Mouse (Mus musculus): ENCODE data around the gene Pdgfc. TPM values are rescaled to one million over a fixed set of nuclear protein-coding genes. Genes with fewer than 3 reads are reported as not detected.
A peak's percentile ranks its signal among the peaks of the same experiment; 100 is the strongest.

The Pdgfc gene
- polyA plus RNA-seq, 1 experiment from 2014 or later = 36.0 TPM

- Histone ChIP-seq H3K36me3 (no peaks in the 10 kb centered on the region), H3K9ac (no peak overlapping the region), H3K4me3 (no peak overlapping the region), H3K27me3 (no peaks in the 10 kb centered on the region), H3K4me1 (no peaks in the 10 kb centered on the region), H3K4me2 (no peak overlapping the region), H3K9me3 (no peaks in the 10 kb centered on the region), H3K27ac (no peak overlapping the region)
- ATAC-seq (ENCODE audit: insufficient number of reproducible peaks, insufficient read depth, low FRiP score, low TSS enrichment, low read depth) = no peak
- WGBS = 94% methylated on average over 5 of the region's 5 CpGs
Observed at GRCm38 (mm10) chr3:81164091-81164490, 127.9 kb downstream of the Pdgfc start.

GRCm38 (mm10) chr3:81170073-81170809, 134.0 kb downstream of the Pdgfc start:
- no peak overlapping the region for H3K9ac ChIP-seq
- no peaks in the 10 kb centered on the region for H3K27me3 ChIP-seq
- no peak overlapping the region for H3K4me2 ChIP-seq
- H3K27ac ChIP-seq = no peak overlapping the region
- 54% methylated on average over 4 of the region's 4 CpGs for WGBS
- H3K4me1 ChIP-seq = no peaks in the 10 kb centered on the region
- H3K9me3 ChIP-seq = no peaks in the 10 kb centered on the region
- ATAC-seq (ENCODE audit: insufficient number of reproducible peaks, insufficient read depth, low FRiP score, low TSS enrichment, low read depth) = peak; percentile 64; the same call in 1 of the 2 replicates
- no peak overlapping the region for H3K4me3 ChIP-seq
- no peaks in the 10 kb centered on the region for H3K36me3 ChIP-seq

GRCm38 (mm10) chr3:81174832-81175231, 138.6 kb downstream of the Pdgfc start:
- Histone ChIP-seq H3K4me1 (no peaks in the 10 kb centered on the region), H3K27ac (no peak overlapping the region), H3K27me3 (no peaks in the 10 kb centered on the region), H3K9ac (no peak overlapping the region), H3K4me2 (no peak overlapping the region), H3K4me3 (no peak overlapping the region), H3K36me3 (no peaks in the 10 kb centered on the region), H3K9me3 (no peaks in the 10 kb centered on the region)
- no peak for ATAC-seq (ENCODE audit: insufficient number of reproducible peaks, insufficient read depth, low FRiP score, low TSS enrichment, low read depth)
- WGBS = 82% methylated on average over 3 of the region's 3 CpGs

- Histone ChIP-seq H3K4me2 (no peak overlapping the region), H3K27me3 (no peaks in the 10 kb centered on the region), H3K4me3 (no peak overlapping the region), H3K9me3 (no peaks in the 10 kb centered on the region), H3K36me3 (no peaks in the 10 kb centered on the region), H3K27ac (no peak overlapping the region), H3K9ac (no peak overlapping the region), H3K4me1 (no peaks in the 10 kb centered on the region)
- ATAC-seq (ENCODE audit: insufficient number of reproducible peaks, insufficient read depth, low FRiP score, low TSS enrichment, low read depth) = no peak
- WGBS = 70% methylated on average over 1 of the region's 1 CpGs
Observed at GRCm38 (mm10) chr3:81181319-81182013, 145.2 kb downstream of the Pdgfc start.

GRCm38 (mm10) chr3:81196937-81197336, 160.7 kb downstream of the Pdgfc start:
- H3K27ac ChIP-seq = no peak overlapping the region
- ATAC-seq (ENCODE audit: insufficient number of reproducible peaks, insufficient read depth, low FRiP score, low TSS enrichment, low read depth) = no peak
- no peaks in the 10 kb centered on the region for H3K9me3 ChIP-seq
- no peak overlapping the region for H3K4me3 ChIP-seq
- H3K4me1 ChIP-seq = no peaks in the 10 kb centered on the region
- H3K9ac ChIP-seq = no peak overlapping the region
- WGBS = 82% methylated on average over 2 of the region's 2 CpGs
- no peak overlapping the region for H3K4me2 ChIP-seq
- no peaks in the 10 kb centered on the region for H3K36me3 ChIP-seq
- no peaks in the 10 kb centered on the region for H3K27me3 ChIP-seq

- H3K36me3 ChIP-seq = no peaks in the 10 kb centered on the region
- WGBS = 78% methylated on average over 4 of the region's 4 CpGs
- no peaks in the 10 kb centered on the region for H3K9me3 ChIP-seq
- H3K4me1 ChIP-seq = no peaks in the 10 kb centered on the region
- no peaks in the 10 kb centered on the region for H3K27me3 ChIP-seq
- no peak overlapping the region for H3K27ac ChIP-seq
- ATAC-seq (ENCODE audit: insufficient number of reproducible peaks, insufficient read depth, low FRiP score, low TSS enrichment, low read depth) = no peak
- H3K4me2 ChIP-seq = no peak overlapping the region
- no peak overlapping the region for H3K4me3 ChIP-seq
- no peak overlapping the region for H3K9ac ChIP-seq
Observed at GRCm38 (mm10) chr3:81197644-81198043, 161.4 kb downstream of the Pdgfc start.

GRCm38 (mm10) chr3:81200647-81201046, 164.4 kb downstream of the Pdgfc start:
- no peak overlapping the region for H3K9ac ChIP-seq
- no peak for ATAC-seq (ENCODE audit: insufficient number of reproducible peaks, insufficient read depth, low FRiP score, low TSS enrichment, low read depth)
- no peak overlapping the region for H3K4me3 ChIP-seq
- no peak overlapping the region for H3K27ac ChIP-seq
- H3K4me1 ChIP-seq = peaks cover 7% of the 10 kb centered on the region
- H3K9me3 ChIP-seq = no peaks in the 10 kb centered on the region
- WGBS = 75% methylated on average over 8 of the region's 8 CpGs
- no peaks in the 10 kb centered on the region for H3K36me3 ChIP-seq
- no peaks in the 10 kb centered on the region for H3K27me3 ChIP-seq
- no peak overlapping the region for H3K4me2 ChIP-seq

- Histone ChIP-seq H3K27me3 (no peaks in the 10 kb centered on the region), H3K36me3 (no peaks in the 10 kb centered on the region), H3K4me1 (peaks cover 10% of the 10 kb centered on the region), H3K9ac (no peak overlapping the region), H3K27ac (no peak overlapping the region), H3K4me2 (no peak overlapping the region), H3K4me3 (no peak overlapping the region), H3K9me3 (no peaks in the 10 kb centered on the region)
- 6% methylated on average over 5 of the region's 5 CpGs for whole genome bisulfite sequencing
- no peak for ATAC-seq (ENCODE audit: insufficient number of reproducible peaks, insufficient read depth, low FRiP score, low TSS enrichment, low read depth)
Observed at GRCm38 (mm10) chr3:81205201-81205600, 169.0 kb downstream of the Pdgfc start.

- no peaks in the 10 kb centered on the region for H3K27me3 ChIP-seq
- H3K36me3 ChIP-seq = 0 out of 2 replicates have a peak, but pooled peaks cover 5% of the 10 kb centered on the region
- H3K4me2 ChIP-seq = no peak overlapping the region
- WGBS = 69% methylated on average over 2 of the region's 2 CpGs
- no peak for ATAC-seq (ENCODE audit: insufficient number of reproducible peaks, insufficient read depth, low FRiP score, low TSS enrichment, low read depth)
- no peaks in the 10 kb centered on the region for H3K9me3 ChIP-seq
- H3K4me3 ChIP-seq = no peak overlapping the region
- H3K9ac ChIP-seq = no peak overlapping the region
- peaks cover 10% of the 10 kb centered on the region for H3K4me1 ChIP-seq
- H3K27ac ChIP-seq = no peak overlapping the region
Observed at GRCm38 (mm10) chr3:81208246-81208645, 172.0 kb downstream of the Pdgfc start.

- no peak overlapping the region for H3K4me3 ChIP-seq
Observed at GRCm38 (mm10) chr3:81211147-81211546, 174.9 kb downstream of the Pdgfc start.

GRCm38 (mm10) chr3:81211666-81212065, 175.4 kb downstream of the Pdgfc start:
- WGBS = 58% methylated on average over 3 of the region's 3 CpGs
- H3K4me2 ChIP-seq = no peak overlapping the region
- H3K9ac ChIP-seq = no peak overlapping the region
- H3K9me3 ChIP-seq = no peaks in the 10 kb centered on the region
- H3K4me3 ChIP-seq = no peak overlapping the region
- ATAC-seq (ENCODE audit: insufficient number of reproducible peaks, insufficient read depth, low FRiP score, low TSS enrichment, low read depth) = no peak
- 0 out of 2 replicates have a peak, but pooled peaks cover 5% of the 10 kb centered on the region for H3K36me3 ChIP-seq
- H3K27ac ChIP-seq = no peak overlapping the region
- no peaks in the 10 kb centered on the region for H3K27me3 ChIP-seq
- H3K4me1 ChIP-seq = peaks cover 8% of the 10 kb centered on the region

More at GRCm38 (mm10) chr3:81211147-81211546, 174.9 kb downstream of the Pdgfc start:
- no peaks in the 10 kb centered on the region for H3K9me3 ChIP-seq
- H3K27me3 ChIP-seq = no peaks in the 10 kb centered on the region
- 0 out of 2 replicates have a peak, but pooled peaks cover 5% of the 10 kb centered on the region for H3K36me3 ChIP-seq
- 82% methylated on average over 3 of the region's 3 CpGs for WGBS
- H3K9ac ChIP-seq = no peak overlapping the region
- H3K4me1 ChIP-seq = peaks cover 7% of the 10 kb centered on the region
- no peak overlapping the region for H3K27ac ChIP-seq
- no peak for ATAC-seq (ENCODE audit: insufficient number of reproducible peaks, insufficient read depth, low FRiP score, low TSS enrichment, low read depth)
- H3K4me2 ChIP-seq = no peak overlapping the region

Measured in embryonic facial prominence, embryonic 13.5 days (tissue).